Mouse (Mus musculus) cortical plate, adult 2 months (tissue): ENCODE results near the gene Zbtb44. TPM values are rescaled to one million over a fixed set of nuclear protein-coding genes. Genes with fewer than 3 reads are reported as not detected.
"Not testable (repeated sequence)": the region's sequence is repeated elsewhere in the genome, so short reads cannot be mapped to it uniquely, and the experiment has no call there.

Experiments used
- H3K27ac ChIP-seq: fragments of 200-500 bp; 2 replicates; pipeline ENCODE4 v1.5.1; 2012; ENCODE audit warnings: low read length, control low read depth, inconsistent platforms; ENCODE audit not compliant: insufficient read depth
- H3K4me1 ChIP-seq: fragments of 200-500 bp; 2 replicates; pipeline ENCODE4 v1.6.1; 2011; ENCODE audit warnings: low read length; ENCODE audit not compliant: control insufficient read depth, insufficient read depth
- H3K4me3 ChIP-seq: fragments of 200-500 bp; 2 replicates; pipeline ENCODE4 v1.5.1; 2011; ENCODE audit warnings: mild to moderate bottlenecking, low read length, control low read depth; ENCODE audit not compliant: insufficient read depth
- CTCF ChIP-seq: fragments of 200-500 bp; IDR thresholded peaks from 2 replicates; pipeline ENCODE4 v1.5.1; 2011; ENCODE audit warnings: mild to moderate bottlenecking, control low read depth, low read length; ENCODE audit not compliant: insufficient read depth; ENCODE audit errors: extremely low read depth
- POLR2A ChIP-seq: fragments of 200-500 bp; IDR thresholded peaks from 2 replicates; pipeline ENCODE4 v1.6.1; 2011; ENCODE audit warnings: mild to moderate bottlenecking, low read length, control low read depth; ENCODE audit not compliant: insufficient read depth; ENCODE audit errors: extremely low read depth
- polyA plus RNA-seq: library from polyadenylated mRNA; depleted of rRNA; stranded (reverse); fragments of >200 nt; gene quantifications from 2 replicates; pipeline ENCODE4 v1.2.3, GENCODE M21; 2012

Gene Zbtb44
- polyA plus RNA-seq, 1 experiment: 8.5 TPM

DNA sequence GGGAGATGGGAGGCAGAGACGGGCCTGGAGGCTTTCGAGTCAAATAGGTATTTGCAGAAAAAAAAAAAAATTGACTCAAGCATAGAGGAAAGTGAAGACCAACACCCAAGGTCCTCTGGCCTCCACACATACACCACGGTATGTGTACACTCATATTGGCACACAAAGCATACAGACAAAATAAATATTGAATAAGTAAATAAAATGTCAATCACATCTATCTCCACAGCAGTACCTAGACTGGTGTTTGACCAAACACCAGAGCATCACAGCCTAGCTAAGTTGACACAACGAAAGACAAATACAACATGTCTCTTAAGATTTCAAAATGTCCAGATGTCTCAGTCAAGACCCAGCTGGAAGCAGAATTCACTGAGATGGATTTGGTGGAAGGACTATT lies 17.0 kb upstream of the Zbtb44 start:
- Histone ChIP-seq H3K4me3 (no peak overlapping the region), H3K27ac (no peak overlapping the region), H3K4me1 (peaks cover 1% of the 10 kb centered on the region; the same call in 1 of the 2 replicates)
- TF ChIP-seq CTCF: no peak
- TF ChIP-seq POLR2A: no peak

DNA sequence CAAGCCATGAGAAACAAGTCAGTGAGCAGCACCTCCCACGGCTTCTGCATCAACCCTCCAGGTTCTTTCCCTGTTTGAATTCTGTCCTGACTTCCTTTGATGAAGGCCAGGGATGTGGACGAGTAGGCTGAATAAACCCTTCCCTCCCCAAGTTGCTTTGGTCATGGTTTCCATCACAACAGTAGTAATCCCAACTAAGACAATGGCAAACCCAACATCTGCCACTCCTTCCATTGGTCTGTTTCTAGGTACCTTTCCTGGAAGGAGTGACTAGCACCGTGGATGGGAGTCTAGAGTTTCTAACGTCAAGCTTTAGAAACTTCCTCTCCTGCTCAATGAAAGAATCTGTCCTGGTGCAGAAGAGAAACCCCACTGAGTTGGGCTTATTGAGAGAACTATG lies 12.8 kb upstream of the Zbtb44 start:
- Histone ChIP-seq H3K4me3 (no peak overlapping the region), H3K4me1 (no peaks in the 10 kb centered on the region), H3K27ac (no peak overlapping the region)
- no peak for TF ChIP-seq POLR2A
- TF ChIP-seq CTCF: no peak

DNA sequence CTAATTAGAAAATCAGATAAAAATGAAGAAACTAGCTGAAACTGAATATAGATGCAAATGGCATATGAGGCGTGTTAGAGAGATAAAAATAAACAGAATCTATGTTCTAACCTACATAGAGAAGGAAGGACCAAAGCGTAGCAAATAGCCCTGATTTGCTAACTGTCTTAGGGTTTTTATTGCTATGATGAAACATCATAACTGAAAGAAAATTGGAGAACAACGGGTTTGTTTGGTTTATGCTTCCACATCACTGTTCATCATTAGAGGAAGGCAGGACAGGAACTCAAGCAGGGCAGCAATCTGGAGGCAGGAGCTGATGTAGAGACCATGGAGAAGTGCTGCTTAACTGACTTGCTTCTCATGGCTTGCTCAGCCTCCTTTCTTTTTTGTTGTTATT lies 12.3 kb upstream of the Zbtb44 start:
- H3K27ac ChIP-seq: no peak overlapping the region

DNA sequence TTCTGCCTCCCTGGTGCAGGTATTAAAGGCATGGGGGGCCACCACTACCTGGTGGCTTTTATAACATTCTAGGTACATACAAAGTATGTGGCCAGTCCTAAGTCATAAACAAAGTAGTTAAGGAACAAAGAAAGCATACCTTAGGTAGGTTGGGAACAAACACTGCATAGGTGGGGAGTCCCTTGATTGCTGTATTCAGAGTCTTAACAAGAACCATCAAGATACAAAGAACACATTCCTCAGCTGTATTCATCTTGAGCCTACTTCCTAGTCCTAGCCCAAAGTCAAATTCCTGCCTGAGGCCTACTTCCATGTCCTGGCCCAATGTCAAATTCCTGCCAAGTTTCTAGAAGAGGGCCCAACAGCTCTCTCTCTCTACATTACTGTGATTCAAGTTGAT lies 11.7 kb upstream of the Zbtb44 start:
- TF ChIP-seq POLR2A: no peak
- no peak for TF ChIP-seq CTCF
- Histone ChIP-seq H3K27ac (no peak overlapping the region), H3K4me3 (no peak overlapping the region), H3K4me1 (no peaks in the 10 kb centered on the region)

More for the DNA sequence above, 12.3 kb upstream of the Zbtb44 start:
- Histone ChIP-seq H3K4me1 (no peaks in the 10 kb centered on the region), H3K4me3 (no peak overlapping the region)
- no peak for TF ChIP-seq CTCF
- TF ChIP-seq POLR2A: no peak

DNA sequence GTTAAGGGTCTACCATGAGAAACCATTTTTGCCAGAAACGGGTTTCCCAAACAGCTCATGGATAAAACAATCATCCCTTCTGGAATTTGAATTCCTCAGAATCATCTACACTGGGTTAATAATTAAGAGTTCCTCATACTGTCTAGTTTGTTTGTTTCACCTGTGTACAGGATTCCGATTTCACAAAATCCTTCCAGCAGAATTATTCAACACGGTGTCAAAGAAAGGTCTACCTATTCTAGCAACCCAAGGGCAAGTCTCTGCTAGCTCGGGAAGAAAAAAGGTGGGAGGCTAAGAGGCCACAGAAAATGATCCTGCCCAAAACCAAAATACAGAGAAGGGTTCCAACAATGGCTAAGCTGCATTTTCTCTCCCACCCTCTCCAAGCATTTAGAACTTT lies 2.2 kb upstream of the Zbtb44 start:
- Histone ChIP-seq H3K27ac (no peak overlapping the region), H3K4me1 (no peaks in the 10 kb centered on the region), H3K4me3 (no peak overlapping the region)
- no peak for TF ChIP-seq POLR2A
- TF ChIP-seq CTCF: no peak

DNA sequence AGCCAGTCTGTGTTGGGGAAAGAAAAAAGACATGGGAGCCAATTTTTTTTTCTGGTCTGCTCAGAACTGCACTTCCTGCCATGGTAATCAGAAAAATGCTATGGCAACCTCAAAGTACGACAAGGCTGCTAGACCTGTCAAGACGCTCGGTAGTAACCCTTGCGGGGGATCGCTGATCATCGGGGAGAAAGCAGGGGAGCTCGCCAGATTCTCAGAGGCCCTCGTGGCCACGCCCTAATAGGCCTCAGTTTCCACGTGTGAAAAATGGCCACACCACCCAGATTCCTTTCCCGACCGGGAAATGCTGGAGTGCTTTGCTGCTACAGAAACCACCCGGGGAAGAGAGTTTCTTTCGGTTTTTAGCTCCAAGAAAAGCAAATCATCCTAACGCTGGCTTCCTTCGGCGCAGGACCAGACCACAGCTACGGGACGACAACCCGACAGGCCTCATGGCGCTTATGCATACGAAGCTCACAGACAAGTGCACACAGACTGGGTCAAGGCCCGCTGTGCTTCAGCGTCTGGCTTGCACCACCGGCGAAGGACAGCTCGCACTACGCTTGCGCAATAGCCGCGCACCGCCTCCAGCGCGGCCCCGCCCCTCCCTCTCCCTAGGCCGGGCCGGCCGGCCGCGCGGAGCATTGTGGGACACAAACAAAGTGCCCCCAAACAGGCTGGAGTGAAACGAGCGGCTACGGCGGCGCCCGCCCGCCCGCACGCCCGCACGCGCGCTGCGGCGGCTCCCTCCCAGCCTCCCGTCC lies 513 bp upstream of the Zbtb44 start:
- peak overlapping the region; percentile 87 for H3K27ac ChIP-seq
- H3K4me1 ChIP-seq: no peaks in the 10 kb centered on the region
- TF ChIP-seq CTCF: no peak
- TF ChIP-seq POLR2A: peak; percentile 98
- peak overlapping the region; percentile 51 for H3K4me3 ChIP-seq

DNA sequence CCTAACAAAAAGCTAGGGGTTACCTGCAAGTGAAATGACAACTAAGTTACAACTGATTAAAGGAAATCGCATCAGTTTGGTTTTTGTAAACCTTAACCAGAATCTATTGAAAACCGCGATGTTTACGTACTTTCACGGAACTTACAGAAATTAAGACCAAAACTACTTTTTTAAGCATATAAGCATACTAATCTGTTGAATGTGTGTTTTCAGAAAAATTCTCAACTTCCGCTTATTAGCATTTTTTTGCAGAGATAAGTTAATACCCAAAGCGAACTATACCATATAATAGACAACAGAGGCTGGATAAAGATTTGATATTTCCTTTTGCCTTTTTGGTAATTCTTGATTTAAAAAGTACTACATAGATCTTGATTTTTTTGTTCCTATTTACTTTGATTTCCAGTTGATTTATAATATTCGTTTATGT lies 985 bp downstream of the Zbtb44 start:
- Histone ChIP-seq H3K4me3 (peak overlapping the region; percentile 51), H3K4me1 (no peaks in the 10 kb centered on the region), H3K27ac (no peak overlapping the region)
- TF ChIP-seq POLR2A (no peak), CTCF (no peak)

DNA sequence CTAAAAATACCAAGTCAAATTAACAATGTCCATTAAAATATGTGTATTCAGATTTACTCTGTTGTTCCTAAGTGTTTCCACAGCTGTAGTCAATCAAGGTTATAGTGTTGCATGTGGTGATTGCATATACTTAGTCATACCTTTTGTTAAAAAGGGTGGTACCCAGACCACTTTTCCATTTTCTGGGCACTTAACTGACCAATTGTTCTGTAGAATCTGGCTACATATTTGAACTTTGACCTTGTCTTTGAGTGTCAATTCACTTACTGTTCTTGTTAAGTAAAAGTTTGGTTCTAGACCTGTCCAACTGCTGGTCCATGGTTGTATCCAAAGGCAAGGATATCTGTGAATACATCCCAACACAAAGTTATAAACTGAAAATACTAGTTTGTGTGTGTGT lies 2.1 kb downstream of the Zbtb44 start:
- no peak for TF ChIP-seq POLR2A
- TF ChIP-seq CTCF: no peak
- Histone ChIP-seq H3K4me1 (no peaks in the 10 kb centered on the region), H3K27ac (no peak overlapping the region)

DNA sequence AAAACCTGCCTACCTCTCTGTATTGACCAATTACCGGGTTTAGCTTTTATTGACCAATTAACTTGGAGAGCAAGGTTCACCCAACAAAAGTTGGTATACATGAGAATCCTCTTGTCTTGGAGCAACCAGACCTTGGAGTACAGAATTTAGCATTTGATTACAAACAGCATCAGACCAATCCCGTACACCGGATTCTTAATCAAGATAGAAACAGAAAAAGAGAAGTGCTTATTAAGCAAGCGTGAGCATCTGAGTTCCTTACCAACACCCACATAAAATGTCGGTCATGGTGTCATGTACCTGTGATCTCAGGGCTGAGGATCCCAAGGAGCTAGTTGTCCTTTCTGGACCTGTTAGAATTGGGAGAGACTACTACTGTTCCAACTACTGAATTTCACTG lies 19.8 kb downstream of the Zbtb44 start:
- TF ChIP-seq CTCF (no peak), POLR2A (no peak)
- Histone ChIP-seq H3K4me3 (no peak overlapping the region), H3K27ac (no peak overlapping the region), H3K4me1 (no peaks in the 10 kb centered on the region)

More for the DNA sequence above, 2.1 kb downstream of the Zbtb44 start:
- H3K4me3 ChIP-seq: no peak overlapping the region

DNA sequence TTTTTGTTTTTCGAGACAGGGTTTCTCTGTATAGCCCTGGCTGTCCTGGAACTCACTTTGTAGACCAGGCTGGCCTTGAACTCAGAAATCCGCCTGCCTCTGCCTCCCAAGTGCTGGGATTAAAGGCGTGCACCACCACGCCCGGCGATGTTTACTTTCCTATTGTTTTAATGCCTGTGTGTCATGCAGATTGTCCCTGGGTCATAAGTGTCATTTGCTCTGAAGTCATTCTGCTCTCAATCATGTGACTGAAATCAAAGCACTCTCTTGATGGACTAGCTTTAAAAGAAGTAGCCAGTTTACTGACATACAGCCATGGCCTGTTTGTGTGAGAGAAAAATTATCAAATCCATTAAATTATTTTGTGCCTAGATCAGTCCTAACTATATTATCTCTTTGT lies 21.1 kb downstream of the Zbtb44 start:
- not testable (repeated sequence) for H3K4me3 ChIP-seq, H3K4me1 ChIP-seq, H3K27ac ChIP-seq

DNA sequence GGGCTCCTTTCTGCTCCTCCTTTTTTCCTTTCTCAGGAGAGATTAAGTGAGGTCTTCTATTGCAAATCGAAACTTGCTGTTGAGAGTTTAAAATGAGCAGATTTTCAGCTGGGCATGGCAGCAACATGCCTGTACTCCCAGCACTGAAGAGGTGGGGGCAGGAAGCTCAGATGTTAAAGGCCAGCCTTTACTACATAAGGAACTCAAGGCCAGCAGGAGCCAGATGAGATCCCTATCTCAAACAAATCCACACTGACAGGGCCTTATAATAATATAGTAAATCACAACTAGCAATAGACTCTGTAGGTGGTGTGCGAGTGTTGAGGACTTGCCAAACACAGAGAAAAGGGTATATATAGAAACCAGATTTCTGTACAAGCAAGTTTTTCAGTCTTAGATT lies 28.3 kb downstream of the Zbtb44 start:
- peaks cover 4% of the 10 kb centered on the region; the same call in 1 of the 2 replicates for H3K4me1 ChIP-seq
- no peak overlapping the region for H3K27ac ChIP-seq
- H3K4me3 ChIP-seq: no peak overlapping the region
- no peak for TF ChIP-seq CTCF
